Mouse (Mus musculus): ENCODE data around the gene Mrps23.
"Not testable (repeated sequence)": the region's sequence is repeated elsewhere in the genome, so short reads cannot be mapped to it uniquely, and the experiment has no call there.

Gene Mrps23

DNA sequence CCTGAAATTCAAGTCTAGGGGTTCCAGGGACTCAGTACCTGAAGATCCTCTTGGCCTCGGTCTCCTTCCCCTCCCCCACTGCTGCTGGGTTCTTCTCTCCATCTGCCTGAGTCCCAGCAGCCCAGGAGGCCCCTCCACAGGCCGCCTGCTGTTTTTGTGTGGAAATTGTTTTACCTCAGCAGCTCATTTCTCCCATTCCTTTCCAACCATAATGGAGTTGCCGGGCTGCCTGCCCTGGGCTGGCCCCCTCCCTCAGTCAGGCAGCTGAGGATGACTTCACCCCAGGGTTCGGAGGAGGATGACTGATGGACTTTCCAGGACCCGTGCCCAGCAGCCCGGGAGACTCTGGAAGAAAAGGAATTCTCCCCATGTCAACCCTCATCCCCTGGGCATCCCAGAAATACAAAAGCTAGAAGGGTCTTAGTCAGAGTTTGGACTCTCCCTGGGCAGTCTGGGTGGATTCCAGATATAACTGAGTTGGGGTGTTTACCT lies 23.7 kb upstream of the Mrps23 start:
- no peak for DNase-seq

DNA sequence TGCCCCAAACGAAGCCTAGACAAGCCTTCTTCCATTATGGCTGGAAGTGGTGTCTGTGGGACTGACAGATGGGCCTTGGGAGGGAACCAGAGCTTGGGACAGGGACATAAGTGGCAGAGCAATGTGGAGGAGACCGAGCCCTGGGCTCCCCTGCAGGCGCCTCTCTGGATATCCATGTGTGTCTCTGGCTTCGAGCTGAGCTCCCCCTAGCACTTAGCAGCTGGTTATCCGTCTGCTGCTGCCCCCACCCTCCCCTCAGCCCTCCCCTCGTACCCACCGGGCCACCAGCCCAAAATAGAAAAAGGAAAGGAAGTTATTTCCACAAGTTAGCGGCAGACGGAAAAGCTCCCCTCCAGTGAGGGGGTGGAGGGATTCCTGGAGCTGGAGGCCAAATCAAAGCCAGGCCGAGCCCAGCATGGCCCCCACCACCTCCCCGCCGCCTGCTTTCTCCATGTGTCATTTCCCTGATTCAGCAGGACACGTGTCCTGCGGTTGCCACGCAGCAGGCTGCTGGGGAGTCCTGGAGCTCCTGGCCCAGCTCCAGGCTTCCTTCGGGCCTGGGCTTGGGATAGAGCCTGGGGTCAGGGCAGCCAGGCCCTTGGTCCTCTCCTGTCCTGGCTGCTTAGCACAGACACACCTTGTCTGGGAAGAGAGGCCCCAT lies 23.1 kb upstream of the Mrps23 start:
- peak; percentile 72 for DNase-seq

DNA sequence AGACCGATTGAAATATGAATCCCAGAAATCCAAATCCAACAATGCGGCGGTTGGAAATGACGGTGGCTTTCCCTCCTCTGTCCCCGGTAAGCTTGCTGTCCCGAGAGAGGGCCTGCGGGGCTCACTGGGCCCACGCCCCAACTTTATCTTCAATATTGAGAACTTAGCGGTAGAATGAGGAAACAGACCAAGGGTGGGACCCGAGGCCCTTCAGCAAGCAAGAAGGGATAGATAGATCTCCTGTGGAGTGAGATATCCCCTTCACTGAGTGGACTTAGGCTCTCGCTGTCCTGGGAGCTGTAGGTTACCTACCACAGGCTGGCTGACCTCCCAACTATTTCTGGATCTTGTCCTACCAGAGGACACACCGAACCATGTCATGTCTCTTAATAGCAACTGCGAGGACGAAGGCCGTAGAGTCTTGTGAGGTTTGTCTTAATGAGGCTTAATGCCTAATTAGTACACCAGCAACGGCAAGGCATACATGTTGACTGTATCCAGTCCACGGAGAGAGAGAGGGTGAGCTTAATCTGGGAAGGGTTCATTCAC lies 19.5 kb upstream of the Mrps23 start:
- no peak for DNase-seq

DNA sequence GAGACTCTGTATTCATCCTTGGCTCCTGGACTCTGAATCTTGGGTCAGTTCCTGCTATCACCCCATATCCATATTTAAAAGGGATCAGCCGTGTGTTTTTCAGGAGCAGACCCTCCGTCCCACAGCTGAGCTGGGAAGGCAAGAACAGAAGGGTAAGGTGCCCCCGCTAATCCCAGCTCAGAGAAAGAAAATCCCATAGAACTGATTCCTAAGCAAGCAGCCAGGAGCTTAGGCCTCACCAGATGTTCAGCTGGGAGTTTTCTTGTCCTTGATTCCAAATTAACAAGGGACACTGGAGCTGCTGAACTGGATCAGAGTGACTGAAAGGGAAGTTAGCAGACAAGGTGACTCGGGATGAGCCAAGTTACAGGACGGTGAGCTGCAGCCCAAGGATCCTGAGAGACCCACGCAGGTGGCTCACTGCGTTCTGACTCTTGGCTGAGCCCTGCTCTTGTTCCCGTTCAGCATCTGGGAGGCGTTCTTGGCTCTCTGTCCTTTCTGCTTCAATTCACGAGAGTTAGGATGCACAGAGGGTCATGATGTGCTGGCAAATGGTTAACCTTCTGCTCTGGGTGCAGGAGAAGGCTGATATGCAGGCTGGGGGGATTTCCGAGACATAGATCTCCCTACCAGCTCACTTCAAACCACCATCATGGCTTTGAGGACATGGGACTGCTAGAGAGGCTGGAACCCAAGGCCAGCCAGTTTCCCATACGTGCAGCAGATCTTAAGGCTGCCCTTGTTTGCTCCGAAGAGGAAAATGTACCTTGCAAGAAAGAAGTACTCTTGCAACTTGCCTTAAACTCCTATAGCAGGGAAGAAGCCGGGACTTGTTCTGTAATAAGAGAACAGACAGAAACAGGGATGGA lies 17.9 kb upstream of the Mrps23 start:
- DNase-seq: no peak

DNA sequence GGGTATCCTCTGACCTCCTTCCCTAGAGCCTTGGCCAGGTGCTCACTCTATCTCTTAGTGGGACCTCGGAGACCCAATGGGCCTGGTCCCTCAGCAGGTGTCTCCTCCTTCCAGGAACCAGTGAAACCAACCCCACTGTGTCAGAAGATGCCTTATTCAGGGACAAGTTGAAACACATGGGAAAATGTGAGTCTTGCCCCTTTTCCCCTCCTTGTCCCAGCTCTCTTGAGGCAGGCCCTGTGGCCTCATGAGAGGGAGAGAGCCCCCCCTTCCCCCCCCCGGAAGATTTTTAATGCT lies 17.3 kb upstream of the Mrps23 start:
- no peak for DNase-seq

DNA sequence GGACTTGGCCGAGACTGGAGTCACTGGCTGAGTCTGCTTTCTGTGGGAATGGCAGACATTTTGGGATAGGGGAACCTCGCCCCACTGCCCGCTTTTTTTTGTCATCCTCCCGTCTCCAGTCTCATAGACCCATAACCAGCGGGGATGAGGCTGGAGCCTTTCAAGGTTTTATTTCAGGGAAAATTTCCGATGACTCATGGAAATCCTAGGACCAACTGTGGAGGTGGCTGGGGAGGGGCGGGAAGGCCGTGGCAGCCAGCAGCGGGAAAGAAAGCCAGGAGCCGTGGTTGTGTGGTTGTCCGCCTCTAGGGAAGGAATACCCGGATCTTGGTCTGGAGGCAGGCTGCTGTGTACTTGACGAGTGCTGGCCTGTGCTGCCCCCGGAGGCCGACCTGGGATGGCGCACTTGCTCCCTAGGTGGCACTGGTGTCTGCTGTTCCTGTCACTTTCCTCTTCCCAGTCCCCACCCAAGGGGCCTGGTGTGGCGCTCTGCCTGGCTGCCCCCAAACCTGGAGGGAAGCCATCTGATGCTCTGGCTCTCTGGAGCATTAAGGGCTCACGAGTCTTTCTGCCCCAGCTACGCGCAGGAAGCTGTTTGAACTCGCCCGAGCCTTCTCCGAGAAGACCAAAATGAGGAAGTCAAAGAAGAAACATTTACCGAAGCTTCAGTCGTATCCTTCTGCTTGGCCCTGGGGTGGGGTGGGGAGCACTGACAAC lies 16.6 kb upstream of the Mrps23 start:
- DNase-seq: peak; percentile 90

DNA sequence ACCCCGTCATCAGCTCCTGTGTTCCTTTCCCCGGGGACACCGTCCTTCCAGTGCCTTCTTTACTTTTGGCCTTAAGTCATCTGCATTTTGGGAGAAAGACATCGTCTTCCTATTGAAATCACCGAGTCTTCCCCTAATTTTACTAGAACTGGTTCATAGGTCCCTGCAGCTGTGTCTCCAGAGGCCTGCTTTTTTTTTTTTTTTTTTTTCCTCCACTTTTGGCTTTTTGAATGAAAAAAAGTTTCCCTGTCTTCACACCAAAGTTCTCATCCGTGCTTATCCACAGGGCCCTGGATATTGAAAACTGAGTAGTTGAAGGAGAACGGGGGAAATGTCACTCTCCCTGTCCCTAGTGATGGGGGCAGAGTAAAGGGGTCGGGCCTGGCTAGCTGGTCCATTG lies 16.0 kb upstream of the Mrps23 start:
- no peak for DNase-seq

DNA sequence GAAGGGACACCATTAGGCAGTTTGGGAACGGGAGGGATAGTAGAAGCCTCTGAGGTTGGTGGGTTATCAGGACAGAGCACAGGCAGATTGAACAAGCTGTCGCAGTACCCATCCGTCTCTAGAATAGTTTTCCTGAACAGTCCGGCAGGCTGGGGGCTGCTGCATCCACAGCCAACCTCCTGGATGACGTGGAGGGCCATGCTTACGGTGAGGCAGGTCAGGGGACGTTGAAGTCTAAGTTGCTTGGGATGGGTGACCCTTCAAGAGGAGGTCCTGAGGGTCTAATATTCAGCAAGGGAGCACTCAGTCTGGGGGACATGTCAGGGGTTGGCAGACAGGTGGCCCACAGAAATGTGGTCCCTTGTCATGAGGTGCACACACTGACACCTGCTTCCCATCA lies 15.6 kb upstream of the Mrps23 start:
- DNase-seq: no peak

DNA sequence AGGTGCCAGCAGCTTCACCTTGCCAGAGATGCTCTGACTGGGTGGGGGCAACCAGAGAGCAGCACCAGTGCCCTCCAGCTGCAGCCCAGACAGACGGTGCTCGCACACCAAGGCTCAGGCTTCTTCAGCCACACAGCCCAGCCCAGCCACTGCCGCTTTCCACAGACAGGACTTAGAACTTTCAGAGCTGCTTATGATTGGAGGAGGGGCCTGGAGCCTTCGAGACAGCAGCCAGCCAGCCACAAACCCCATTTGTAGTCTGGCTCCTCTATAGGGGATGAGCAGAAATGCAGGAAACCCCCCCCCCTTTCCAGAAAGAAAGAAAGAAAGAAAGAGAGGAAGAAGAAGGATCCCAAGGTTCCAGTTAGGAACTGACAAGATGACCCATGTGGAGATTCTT lies 11.6 kb upstream of the Mrps23 start:
- no peak for DNase-seq

DNA sequence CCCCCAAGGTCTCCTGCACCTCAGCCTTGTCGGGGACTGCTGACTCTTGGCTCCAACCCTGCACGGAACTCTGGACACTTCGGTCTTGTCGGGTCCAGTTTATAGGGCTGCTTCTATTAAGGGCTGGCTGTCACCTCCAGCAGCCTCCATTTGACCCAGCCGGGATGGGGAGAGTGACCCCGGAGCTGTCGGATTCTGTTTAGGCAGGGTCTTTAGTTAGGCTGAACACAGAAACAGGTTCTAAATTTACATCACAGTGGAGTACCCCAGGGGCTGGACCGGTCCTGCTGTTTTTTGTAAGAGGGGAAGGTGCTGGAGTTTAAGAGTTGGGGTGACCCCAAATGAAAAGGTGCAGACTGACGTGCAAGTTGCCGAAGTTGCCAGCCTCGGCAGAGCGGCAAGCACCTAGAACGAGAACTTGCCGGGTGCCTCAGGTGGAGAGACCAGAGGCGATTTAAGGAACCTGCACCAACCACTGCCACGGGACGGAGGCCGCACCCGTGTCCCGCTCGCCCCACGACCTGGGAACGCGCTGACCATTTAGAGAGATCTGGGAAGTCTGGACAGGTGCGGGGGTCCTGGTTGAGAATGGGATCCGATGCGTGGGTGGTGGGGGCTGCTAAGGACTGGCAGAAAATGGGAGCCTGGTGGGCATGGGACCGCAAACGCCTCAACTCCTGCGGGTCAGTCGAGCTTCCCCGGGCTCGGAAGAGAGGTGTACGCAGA lies 10.9 kb upstream of the Mrps23 start:
- no peak for DNase-seq

DNA sequence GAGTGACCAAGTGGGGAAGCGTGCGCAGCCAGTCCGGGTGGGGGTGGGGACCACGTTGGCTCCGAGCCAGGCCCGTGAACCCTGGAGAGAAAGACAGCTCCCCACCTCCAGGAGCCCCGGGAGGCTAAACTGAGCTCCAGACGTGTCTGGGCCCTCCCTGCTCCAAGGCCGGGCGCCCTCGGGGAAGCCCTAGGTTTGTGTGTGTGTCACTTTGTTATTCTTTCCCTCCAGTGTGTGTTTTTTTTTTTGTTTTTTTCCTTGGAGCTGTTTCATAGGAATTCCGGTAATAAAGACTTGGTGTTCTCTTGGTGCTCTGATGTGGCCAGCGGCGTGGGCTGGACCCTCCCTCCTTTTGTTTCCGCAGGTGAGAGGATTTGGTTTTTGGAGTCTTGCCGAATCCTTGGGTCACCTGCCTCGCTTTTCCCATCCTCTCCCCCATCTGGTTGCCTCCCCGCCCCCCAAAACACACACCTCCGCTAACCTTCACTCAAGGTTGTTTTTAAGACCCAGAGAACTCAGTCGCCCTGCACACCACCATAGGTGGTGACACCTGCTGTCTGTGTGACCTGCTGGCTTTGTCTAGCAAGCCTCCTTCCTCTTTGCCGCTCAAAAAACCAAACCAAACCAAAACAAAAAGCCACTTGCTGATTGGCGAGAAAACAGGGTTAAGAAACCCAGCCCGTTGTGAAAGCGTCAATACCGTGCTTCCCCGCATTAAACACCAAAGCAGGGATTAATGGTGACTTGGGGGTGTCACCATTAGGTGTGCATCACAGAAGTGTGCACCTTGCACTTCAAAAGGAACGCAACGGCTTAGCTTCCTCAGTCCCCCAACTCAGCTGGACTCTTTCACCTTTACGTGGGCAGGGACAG lies 10.1 kb upstream of the Mrps23 start:
- DNase-seq: no peak

DNA sequence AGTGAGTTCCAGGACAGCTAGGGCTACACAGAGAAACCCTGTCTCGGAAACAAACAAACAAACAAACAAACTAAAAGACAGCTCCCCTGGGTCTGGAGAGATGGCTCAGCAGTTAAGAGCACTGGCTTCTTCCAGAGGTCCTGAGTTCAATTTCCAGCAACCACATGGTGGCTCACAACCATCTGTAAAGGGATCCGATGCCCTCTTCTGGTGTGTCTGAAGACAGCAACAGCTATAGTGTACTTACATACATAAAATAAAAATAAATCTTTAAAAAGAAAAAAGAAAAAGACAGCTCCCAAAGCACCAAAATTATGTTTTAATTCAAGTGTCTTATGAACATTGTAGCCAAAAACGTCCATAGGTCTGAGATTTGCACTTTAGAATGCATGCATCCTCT lies 8.5 kb upstream of the Mrps23 start:
- DNase-seq: not testable (repeated sequence)

DNA sequence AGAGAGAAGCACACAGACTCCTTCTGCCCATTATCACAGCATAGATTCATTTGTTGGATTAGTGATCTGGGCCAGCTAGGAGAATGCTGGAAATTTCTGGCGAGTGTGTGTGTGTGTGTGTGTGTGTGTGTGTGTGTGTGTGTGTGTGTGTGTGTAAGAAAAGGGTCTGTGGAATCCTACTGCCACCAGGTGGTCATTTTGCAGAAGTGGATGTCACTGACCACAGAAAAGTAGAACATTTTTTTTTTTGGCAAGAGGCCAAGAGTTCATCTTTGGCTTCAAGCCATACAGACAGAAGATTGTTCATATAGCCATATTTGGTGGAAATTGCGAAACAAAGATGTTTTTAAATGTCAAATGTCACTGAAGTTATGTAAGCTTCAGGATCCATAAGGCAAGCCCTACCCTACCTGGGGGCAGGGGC lies 7.0 kb upstream of the Mrps23 start:
- peak; percentile 63 for DNase-seq

DNA sequence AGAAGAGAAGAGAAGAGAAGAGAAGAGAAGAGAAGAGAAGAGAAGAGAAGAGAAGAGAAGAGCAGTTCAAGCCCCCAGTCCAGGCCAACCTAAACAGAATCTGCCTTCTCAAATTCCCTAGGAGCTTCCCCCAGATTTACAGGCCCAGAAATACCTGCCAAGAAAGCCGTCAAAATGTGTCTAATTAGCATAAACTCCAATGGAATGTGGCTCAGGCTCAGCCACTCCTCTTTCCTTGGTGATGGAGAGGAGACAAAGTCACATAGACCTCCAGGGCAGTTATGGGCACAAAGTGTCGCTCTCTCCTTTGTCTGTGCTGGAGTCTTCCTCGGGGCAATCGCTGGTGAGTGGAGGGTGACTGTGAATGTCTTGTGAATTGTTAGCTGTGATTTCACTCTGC lies 6.0 kb upstream of the Mrps23 start:
- no peak for DNase-seq

DNA sequence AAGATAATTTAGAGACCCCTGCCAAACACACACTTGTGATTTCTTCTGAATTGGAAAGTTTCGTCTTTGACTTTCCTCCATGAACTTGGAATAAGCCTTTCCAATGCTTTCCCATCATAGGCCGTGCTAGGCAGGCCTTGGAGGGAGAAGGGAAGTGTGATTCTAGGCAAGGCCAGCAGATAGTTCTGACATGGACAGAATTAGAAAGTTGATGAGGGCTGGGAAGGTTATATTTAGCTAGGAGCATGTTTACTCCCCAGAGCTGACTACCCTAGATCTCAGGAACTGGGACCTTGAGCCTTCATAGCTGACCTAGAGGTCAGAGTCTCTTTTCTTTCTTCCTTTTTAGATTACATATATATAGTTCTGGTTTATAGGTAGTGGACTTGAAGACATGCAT lies 3.0 kb upstream of the Mrps23 start:
- no peak for DNase-seq

DNA sequence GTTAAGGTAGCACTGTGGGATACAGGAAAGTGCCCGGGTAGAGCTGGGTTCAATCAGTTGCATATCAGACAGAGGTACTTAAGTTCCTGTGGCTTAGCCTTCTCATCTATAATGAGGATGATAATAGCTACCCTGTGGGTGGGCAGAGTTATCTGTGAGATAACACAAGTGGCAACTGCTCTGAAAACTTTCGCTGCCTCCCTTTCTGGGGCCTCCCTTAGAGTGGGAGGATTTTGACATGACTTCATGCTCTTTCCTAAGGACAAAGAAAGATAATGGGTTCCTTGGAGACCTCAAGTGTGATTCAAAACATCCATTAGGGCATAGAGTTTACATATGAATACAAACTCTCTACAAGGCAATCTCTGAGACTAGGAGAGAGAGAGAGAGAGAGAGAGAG lies 2.1 kb upstream of the Mrps23 start:
- no peak for DNase-seq

DNA sequence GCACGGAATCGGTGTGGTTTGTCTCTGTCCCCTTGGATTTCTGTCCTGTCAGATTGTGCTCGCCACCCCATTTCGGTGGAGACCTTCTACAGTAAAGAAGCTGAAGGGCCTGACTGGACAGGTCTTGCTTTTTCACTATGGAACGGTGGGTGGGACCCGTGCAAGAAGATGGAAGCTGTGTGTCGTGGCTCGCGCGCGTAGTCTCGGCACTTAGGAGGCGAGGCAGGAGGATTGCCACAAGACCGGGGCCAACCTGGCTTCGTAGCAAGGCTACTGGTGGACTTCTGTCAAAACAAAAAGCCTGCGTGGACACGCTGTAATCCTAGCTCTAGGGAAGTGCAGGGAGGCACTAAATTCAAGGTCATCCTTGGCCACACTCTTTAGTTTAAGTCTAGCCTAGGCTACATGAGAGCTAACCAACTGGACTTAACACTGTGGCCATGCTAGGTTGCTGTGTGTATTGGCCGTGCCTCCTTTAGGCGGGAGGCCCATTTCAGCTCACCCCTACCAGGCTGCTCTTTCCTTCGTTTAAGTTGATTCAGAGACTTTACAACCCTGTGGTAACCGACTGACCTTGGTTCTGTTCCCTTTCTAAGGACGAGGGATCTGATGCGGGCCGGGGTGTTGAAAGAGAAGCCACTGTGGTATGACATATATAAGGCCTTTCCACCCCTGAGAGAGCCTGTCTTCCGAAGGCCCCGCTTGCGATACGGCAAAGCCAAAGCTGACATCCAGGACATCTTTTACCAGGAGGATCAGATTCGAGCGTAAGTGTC lies 593 bp downstream of the Mrps23 start:
- no peak for DNase-seq

DNA sequence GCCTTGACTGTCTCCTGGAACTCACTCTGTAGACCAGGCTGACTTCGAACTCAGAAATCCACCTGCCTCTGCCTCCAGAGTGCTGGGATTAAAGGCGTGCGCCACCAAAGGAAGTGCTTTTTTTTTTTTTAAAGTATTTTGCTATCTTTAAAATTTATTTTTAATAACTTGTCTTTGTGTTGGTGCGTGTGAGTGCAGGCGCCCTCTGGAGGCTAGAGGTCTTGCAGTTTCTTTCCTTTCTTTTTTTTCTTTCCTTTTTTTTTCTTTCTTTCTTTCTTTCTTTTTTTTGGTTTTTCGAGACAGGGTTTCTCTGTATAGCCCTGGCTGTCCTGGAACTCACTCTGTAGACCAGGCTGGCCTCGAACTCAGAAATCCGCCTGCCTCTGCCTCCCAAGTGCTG lies 2.4 kb downstream of the Mrps23 start:
- not testable (repeated sequence) for DNase-seq

DNA sequence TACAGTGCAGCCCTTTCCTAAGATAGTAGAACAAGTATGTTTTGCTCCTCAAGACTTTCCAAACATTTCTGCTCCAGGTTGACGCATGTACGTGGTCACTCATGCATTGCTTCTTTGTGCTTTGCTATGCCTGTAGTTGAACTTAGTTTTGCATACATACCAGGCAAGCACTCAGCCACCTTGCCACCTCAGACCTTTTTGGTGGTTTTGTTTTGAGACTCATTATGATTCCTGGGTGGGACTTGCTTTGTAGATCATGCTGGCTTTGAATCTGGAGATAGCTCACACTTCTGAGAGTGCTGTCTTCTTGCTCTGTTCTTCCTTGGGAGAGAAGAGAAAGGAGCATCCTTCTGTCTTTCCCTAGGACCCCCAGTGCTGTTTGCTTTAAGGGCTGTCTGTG lies 3.5 kb downstream of the Mrps23 start:
- no peak for DNase-seq

DNA sequence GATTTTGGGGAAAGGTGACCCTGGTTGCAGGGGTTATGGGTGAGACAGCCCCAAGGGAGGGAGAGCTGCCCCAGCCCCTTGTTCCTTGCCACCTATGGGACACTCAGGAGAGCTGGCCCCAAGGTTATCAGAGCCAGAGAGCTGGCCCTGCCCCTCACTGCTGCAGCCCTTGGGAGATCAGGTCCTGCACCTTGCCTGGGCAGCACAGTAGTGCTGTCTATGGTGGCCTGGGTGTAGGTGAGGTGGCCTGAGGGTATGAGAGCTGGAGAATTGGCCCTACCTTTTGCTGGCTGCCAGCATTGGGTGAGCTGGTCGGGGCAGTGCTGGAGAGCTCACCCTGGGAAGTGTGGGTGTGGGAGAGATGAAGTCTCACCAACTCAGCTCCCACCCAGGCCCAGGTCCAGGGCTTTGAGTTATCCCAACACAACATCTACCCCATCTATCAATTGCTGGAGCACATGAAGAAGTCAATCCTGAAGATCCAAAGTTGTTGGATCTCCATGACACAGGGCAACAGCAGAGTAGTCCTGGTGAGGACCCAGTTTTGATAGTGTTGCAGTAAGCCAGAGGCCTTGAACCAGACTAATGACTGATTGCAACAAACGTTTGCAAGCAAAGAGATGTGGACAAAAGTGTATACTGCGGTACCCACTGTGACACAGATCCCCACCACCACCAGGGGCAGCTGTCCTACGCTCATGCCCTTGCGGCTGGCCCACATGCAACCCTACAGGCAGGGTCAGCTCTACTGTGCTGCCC lies 7.8 kb downstream of the Mrps23 start:
- no peak for DNase-seq
